Mouse (Mus musculus) left cerebral cortex, postnatal 25 days (tissue): Measurements from ENCODE around the gene Nfia. TPM values are rescaled to one million over a fixed set of nuclear protein-coding genes. Genes with fewer than 3 reads are reported as not detected.

ENCODE experiments used
- DNase-seq, 2 experiments: peaks; one replicate each; pipeline ENCODE4 v3.0.0; 2022; ENCODE audit warnings: low spot score in 2 of 2, mixed read lengths in 1 of 2
- intact Hi-C: fragments of 180-260 bp; cut with DNase I; formaldehyde crosslinking; loops from one replicate; pipeline ENCODE4 v1.15.1; 2025
- total RNA-seq, 2 experiments: library from RNA; stranded (reverse); gene quantifications; 2 replicates each; pipeline ENCODE4 v1.2.3; 2021

Nfia gene
- total RNA-seq, 2 experiments from 2014 or later = 63.0 to 73.6 TPM

- intact Hi-C loops = no loop called here
- no peak for DNase-seq
These were observed 78.5 kb downstream of the Nfia start for GRCm38 (mm10) chr4:97850991-97851390.

GRCm38 (mm10) chr4:97851698-97852097 lies 79.2 kb downstream of the Nfia start:
- DNase-seq = no peak
- intact Hi-C loops = no loop called here

GRCm38 (mm10) chr4:97852626-97853025 lies 80.1 kb downstream of the Nfia start:
- no peak for DNase-seq
- intact Hi-C loops = no loop called here

GRCm38 (mm10) chr4:97854779-97855178 lies 82.2 kb downstream of the Nfia start:
- intact Hi-C loops = no loop called here
- no peak for DNase-seq

- no peak for DNase-seq
- intact Hi-C loops = no loop called here
These were observed 83.3 kb downstream of the Nfia start for GRCm38 (mm10) chr4:97855712-97856420.

- intact Hi-C loops = no loop called here
- DNase-seq = no peak
These were observed 85.0 kb downstream of the Nfia start for GRCm38 (mm10) chr4:97857549-97857948.

GRCm38 (mm10) chr4:97859431-97859830 lies 86.9 kb downstream of the Nfia start:
- DNase-seq = no peak
- intact Hi-C loops = no loop called here

- intact Hi-C loops = loop anchor here (10.0 kb wide), 1 partner anchor 384 kb away; no protein-coding TSS in a partner anchor
These were observed 87.8 kb downstream of the Nfia start for GRCm38 (mm10) chr4:97860376-97860775.

GRCm38 (mm10) chr4:97860791-97861344 lies 88.3 kb downstream of the Nfia start:
- intact Hi-C loops = loop anchor here (10.0 kb wide), 1 partner anchor 384 kb away; no protein-coding TSS in a partner anchor
- DNase-seq = no peak

More at GRCm38 (mm10) chr4:97860376-97860775, 87.8 kb downstream of the Nfia start:
- no peak for DNase-seq

GRCm38 (mm10) chr4:97862379-97862778 lies 89.8 kb downstream of the Nfia start:
- intact Hi-C loops = loop anchor here (10.0 kb wide), 1 partner anchor 382 kb away; no protein-coding TSS in a partner anchor
- no peak for DNase-seq

GRCm38 (mm10) chr4:97864276-97864675 lies 91.7 kb downstream of the Nfia start:
- no peak for DNase-seq
- intact Hi-C loops = loop anchor here (10.0 kb wide), 1 partner anchor 381 kb away; no protein-coding TSS in a partner anchor

GRCm38 (mm10) chr4:97865410-97865953 lies 92.9 kb downstream of the Nfia start:
- intact Hi-C loops = loop anchor here (5.0 to 10.0 kb wide), 2 partner anchors 88 to 379 kb away; partner anchors contain the start of gene E130114P18Rik
- DNase-seq = no peak

- intact Hi-C loops = loop anchor here (5.0 to 10.0 kb wide), 2 partner anchors 89 to 378 kb away; partner anchors contain the start of gene E130114P18Rik
- DNase-seq = no peak
These were observed 93.9 kb downstream of the Nfia start for GRCm38 (mm10) chr4:97866463-97866862.

- peak in 1 of 2 experiments; percentile 33 for DNase-seq
- intact Hi-C loops = loop anchor here (2.0 to 10.0 kb wide), 3 partner anchors 91 to 376 kb away; partner anchors contain the start of gene E130114P18Rik
These were observed 95.9 kb downstream of the Nfia start for GRCm38 (mm10) chr4:97868307-97868937.

GRCm38 (mm10) chr4:97868938-97869440 lies 96.5 kb downstream of the Nfia start:
- DNase-seq = peak; percentile 97 to 98
- intact Hi-C loops = loop anchor here (2.0 to 10.0 kb wide), 3 partner anchors 92 to 376 kb away; partner anchors contain the start of gene E130114P18Rik

- DNase-seq = no peak
- intact Hi-C loops = loop anchor here (2.0 to 10.0 kb wide), 3 partner anchors 92 to 375 kb away; partner anchors contain the start of gene E130114P18Rik
These were observed 96.9 kb downstream of the Nfia start for GRCm38 (mm10) chr4:97869451-97869850.

- intact Hi-C loops = no loop called here
- DNase-seq = no peak
These were observed 99.4 kb downstream of the Nfia start for GRCm38 (mm10) chr4:97871770-97872439.

- intact Hi-C loops = no loop called here
- peak in 1 of 2 experiments; percentile 41 for DNase-seq
These were observed 102.4 kb downstream of the Nfia start for GRCm38 (mm10) chr4:97874916-97875315.

GRCm38 (mm10) chr4:97875901-97876300 lies 103.4 kb downstream of the Nfia start:
- intact Hi-C loops = no loop called here
- peak in 1 of 2 experiments; percentile 42 for DNase-seq
